Mouse (Mus musculus) bone marrow, adult 2 months (tissue): ENCODE measurements at regions not wholly inside any gene's neighbourhood (a gene's known extent, or its start where the extent isn't known, plus 50 kb on each side); places are given as distances from the start of the nearest gene placed in this dataset.

ENCODE experiments used
- H3K27ac ChIP-seq: fragments of 200-500 bp; 2 replicates; pipeline ENCODE4 v1.5.1; 2012; ENCODE audit warnings: low read depth, mild to moderate bottlenecking, control low read depth, inconsistent platforms, low read length; ENCODE audit not compliant: control insufficient read depth, poor library complexity, insufficient read depth
- H3K4me1 ChIP-seq: fragments of 200-500 bp; 2 replicates; pipeline ENCODE4 v1.6.1; 2011; ENCODE audit warnings: low read length; ENCODE audit not compliant: control insufficient read depth, insufficient read depth
- H3K4me3 ChIP-seq: fragments of 200-500 bp; replicated peaks from 2 replicates; pipeline ENCODE3; 2011; ENCODE audit warnings: mild to moderate bottlenecking, low read depth, low read length, control low read depth; ENCODE audit not compliant: control insufficient read depth
- CTCF ChIP-seq: fragments of 200-500 bp; IDR thresholded peaks from 2 replicates; pipeline ENCODE4 v1.5.1; 2011; ENCODE audit warnings: low read length, control low read depth; ENCODE audit not compliant: control insufficient read depth, insufficient read depth
- POLR2A ChIP-seq: fragments of 200-500 bp; IDR thresholded peaks from 2 replicates; pipeline ENCODE4 v1.6.1; 2011; ENCODE audit warnings: low read depth, mild to moderate bottlenecking, control low read depth, low read length, borderline replicate concordance; ENCODE audit not compliant: control insufficient read depth
- WGBS: fragments of 180-500 bp; shearing (Covaris S2); methylation state at CpG from one replicate; pipeline ENCODE4 v1.1.7; 2018; 5-methylcytosine and 5-hydroxymethylcytosine counted together

DNA sequence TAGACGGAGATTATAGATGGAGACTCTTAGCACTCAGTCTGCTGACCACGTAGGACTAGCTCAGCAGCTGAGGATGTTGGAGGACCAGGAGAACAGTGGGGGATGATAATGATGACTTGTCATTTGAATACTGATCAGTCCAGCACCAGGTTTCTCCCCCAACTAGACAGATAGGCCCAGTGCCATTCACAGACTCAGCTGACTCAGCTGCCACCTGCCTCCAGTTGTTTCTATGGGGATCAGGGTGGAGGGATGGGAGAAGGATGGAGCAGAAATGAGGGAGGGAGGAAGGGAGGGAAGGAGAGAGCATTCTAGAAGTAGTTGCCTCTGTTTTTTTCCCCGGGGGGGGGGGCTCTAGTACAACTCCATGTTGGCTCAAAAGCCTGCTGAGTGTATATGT is 145.1 kb downstream of the 4930564D02Rik start:
- no peak overlapping the region for H3K27ac ChIP-seq
- no peak for TF ChIP-seq POLR2A
- 67% methylated on average over 3 of the region's 3 CpGs for WGBS
- no peak overlapping the region for H3K4me3 ChIP-seq
- H3K4me1 ChIP-seq: no peaks in the 10 kb centered on the region

- H3K4me3 ChIP-seq: no peak overlapping the region
- 68% methylated on average over 4 of the region's 4 CpGs for WGBS
- TF ChIP-seq CTCF (no peak), POLR2A (no peak)
These were observed 148.2 kb downstream of the 4930564D02Rik start for GRCm38 (mm10) chr3:105214867-105215266.

DNA sequence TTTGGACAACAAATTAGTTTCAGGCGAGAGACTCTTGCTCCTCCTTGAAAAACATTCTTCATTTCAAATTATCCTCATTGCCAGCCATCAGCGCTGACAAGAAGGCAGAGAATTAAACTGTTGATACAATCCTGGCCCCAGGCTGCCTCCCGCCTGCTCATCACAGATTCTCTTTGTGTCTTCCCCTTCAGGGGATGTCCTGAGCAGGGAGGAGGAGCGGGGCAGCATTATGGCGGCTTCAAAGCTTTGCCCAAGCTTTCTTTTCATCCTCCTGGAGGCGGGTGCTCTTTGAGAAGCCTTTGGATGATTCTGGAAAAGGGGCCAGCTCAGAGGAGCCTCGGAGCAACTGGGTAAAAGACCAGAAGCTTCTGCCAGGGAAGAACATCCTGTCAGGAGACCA is 149.1 kb downstream of the 4930564D02Rik start:
- H3K27ac ChIP-seq: no peak overlapping the region
- TF ChIP-seq CTCF (no peak), POLR2A (no peak)
- WGBS: 68% methylated on average over 7 of the region's 7 CpGs
- H3K4me3 ChIP-seq: no peak overlapping the region
- H3K4me1 ChIP-seq: no peaks in the 10 kb centered on the region

More at GRCm38 (mm10) chr3:105214867-105215266, 148.2 kb downstream of the 4930564D02Rik start:
- no peaks in the 10 kb centered on the region for H3K4me1 ChIP-seq
- no peak overlapping the region for H3K27ac ChIP-seq

DNA sequence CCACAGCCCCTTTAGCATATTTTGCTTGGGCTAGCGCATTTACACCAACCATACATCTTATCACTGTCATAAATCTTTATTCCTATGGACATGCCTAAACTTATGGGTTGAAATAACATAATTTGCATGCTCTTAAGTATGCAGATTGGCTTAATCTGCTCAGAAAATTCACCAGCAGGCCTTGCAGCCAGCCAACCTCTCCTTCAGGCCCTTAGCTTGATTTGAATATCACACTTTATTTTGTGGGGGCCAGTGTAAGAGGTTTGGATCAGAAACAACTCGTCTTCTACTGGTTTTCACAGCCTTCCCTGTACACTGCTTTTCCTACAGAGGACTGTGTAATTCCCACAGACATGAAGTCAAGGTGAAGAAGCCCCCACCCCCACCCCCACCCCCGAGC is 153.0 kb downstream of the 4930564D02Rik start:
- TF ChIP-seq CTCF: no peak
- H3K4me1 ChIP-seq: no peaks in the 10 kb centered on the region
- no peak overlapping the region for H3K4me3 ChIP-seq
- WGBS: 50% methylated on average over 3 of the region's 3 CpGs
- H3K27ac ChIP-seq: no peak overlapping the region

GRCm38 (mm10) chr3:105220641-105221040 is 154.0 kb downstream of the 4930564D02Rik start:
- Histone ChIP-seq H3K27ac (no peak overlapping the region), H3K4me3 (no peak overlapping the region), H3K4me1 (no peaks in the 10 kb centered on the region)
- WGBS: 58% methylated on average over 1 of the region's 1 CpGs
- TF ChIP-seq POLR2A (no peak), CTCF (no peak)

GRCm38 (mm10) chr3:105222925-105223324 is 156.3 kb downstream of the 4930564D02Rik start:
- no peak overlapping the region for H3K27ac ChIP-seq
- H3K4me3 ChIP-seq: no peak overlapping the region
- TF ChIP-seq CTCF: no peak
- no peak for TF ChIP-seq POLR2A
- no peaks in the 10 kb centered on the region for H3K4me1 ChIP-seq
- 56% methylated on average over 3 of the region's 3 CpGs for WGBS

GRCm38 (mm10) chr3:105223671-105224070 is 157.0 kb downstream of the 4930564D02Rik start:
- H3K4me1 ChIP-seq: no peaks in the 10 kb centered on the region
- WGBS: 60% methylated on average over 4 of the region's 4 CpGs
- TF ChIP-seq POLR2A (no peak), CTCF (no peak)
- H3K4me3 ChIP-seq: no peak overlapping the region
- no peak overlapping the region for H3K27ac ChIP-seq

DNA sequence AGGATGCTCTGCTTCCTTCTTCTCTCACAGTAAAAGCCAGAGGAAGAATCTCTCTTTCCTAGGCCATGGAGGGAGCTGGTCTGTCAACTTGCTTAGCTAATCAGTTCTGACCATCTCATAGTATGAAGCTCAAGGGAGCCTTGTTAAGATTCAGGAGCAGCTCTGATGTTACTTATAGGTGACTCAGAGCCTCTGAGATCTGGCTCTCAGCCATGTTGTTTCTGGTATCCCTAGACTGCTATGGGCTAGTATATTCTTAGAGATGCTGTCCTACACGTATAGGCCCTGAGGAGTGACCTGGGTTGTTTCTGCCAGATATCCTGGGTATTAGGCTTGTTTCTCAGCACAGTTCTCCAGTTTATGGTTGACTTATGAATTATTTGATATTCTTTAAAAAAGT is 160.9 kb downstream of the 4930564D02Rik start:
- Histone ChIP-seq H3K27ac (no peak overlapping the region), H3K4me1 (no peaks in the 10 kb centered on the region), H3K4me3 (no peak overlapping the region)
- no peak for TF ChIP-seq POLR2A
- TF ChIP-seq CTCF: no peak
- 65% methylated on average over 1 of the region's 1 CpGs for WGBS

DNA sequence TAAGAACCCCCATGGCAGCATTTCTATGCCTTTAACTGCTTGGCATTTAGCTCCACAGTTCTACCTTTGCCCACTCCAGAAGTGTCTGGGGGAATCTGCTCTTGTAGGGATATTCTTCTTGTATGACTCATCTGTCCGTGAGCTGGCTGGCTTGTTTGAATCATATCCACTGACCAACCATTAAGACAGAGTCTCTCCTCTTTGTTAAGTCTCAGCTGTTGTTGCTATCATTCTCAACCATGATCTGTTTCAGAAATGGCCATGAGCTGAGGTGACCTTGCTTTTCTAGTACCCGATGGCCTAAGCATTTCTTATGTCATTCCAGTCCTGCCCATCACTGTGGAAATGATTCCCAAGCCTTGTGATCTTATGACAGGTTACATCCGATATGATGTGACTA is 161.8 kb downstream of the 4930564D02Rik start:
- WGBS: 76% methylated on average over 3 of the region's 3 CpGs
- Histone ChIP-seq H3K4me1 (no peaks in the 10 kb centered on the region), H3K27ac (no peak overlapping the region), H3K4me3 (no peak overlapping the region)
- TF ChIP-seq POLR2A: no peak
- TF ChIP-seq CTCF: no peak

- no peaks in the 10 kb centered on the region for H3K4me1 ChIP-seq
- 76% methylated on average over 3 of the region's 3 CpGs for WGBS
- H3K27ac ChIP-seq: no peak overlapping the region
- H3K4me3 ChIP-seq: no peak overlapping the region
- TF ChIP-seq CTCF: no peak
- no peak for TF ChIP-seq POLR2A
These were observed 174.4 kb downstream of the 4930564D02Rik start for GRCm38 (mm10) chr3:105241048-105241447.
